Mouse (Mus musculus) forebrain, embryonic 16.5 days (tissue): ENCODE measurements around the gene Nr2f2. TPM values are rescaled to one million over a fixed set of nuclear protein-coding genes. Genes with fewer than 3 reads are reported as not detected.

Source experiments
- ATAC-seq: fragments of 200-750 bp; cut with Nextera tagmentation; 2 replicates; pipeline ENCODE4 v1.8.0; 2017; ENCODE audit warnings: mild to moderate bottlenecking, moderate library complexity
- H3K27ac ChIP-seq: fragments of 300-500 bp; sonication (generic); 2 replicates; pipeline ENCODE4 v1.5.1; 2014; ENCODE audit warnings: low read length, control low read depth
- H3K27me3 ChIP-seq: fragments of 300-500 bp; sonication (generic); replicated peaks from 2 replicates; pipeline ENCODE4 v1.6.1; 2014; ENCODE audit warnings: low read length; ENCODE audit not compliant: control insufficient read depth, insufficient read depth
- H3K36me3 ChIP-seq: fragments of 300-500 bp; sonication (generic); 2 replicates; pipeline ENCODE4 v1.6.1; 2014; ENCODE audit not compliant: control insufficient read depth, insufficient read depth
- H3K4me1 ChIP-seq: fragments of 300-500 bp; sonication (generic); replicated peaks from 2 replicates; pipeline ENCODE4 v1.6.1; 2014; ENCODE audit warnings: low read length; ENCODE audit not compliant: control insufficient read depth, insufficient read depth
- H3K4me2 ChIP-seq: fragments of 300-500 bp; sonication (generic); 2 replicates; pipeline ENCODE4 v1.6.1; 2014; ENCODE audit warnings: mild to moderate bottlenecking, low read length, control low read depth
- H3K4me3 ChIP-seq: fragments of 300-500 bp; sonication (generic); replicated peaks from 2 replicates; pipeline ENCODE4 v1.5.1; 2014; ENCODE audit warnings: mild to moderate bottlenecking, low read length, control low read depth
- H3K9ac ChIP-seq: fragments of 300-500 bp; sonication (generic); replicated peaks from 2 replicates; pipeline ENCODE4 v1.6.1; 2014; ENCODE audit warnings: low read depth, low read length, control low read depth
- H3K9me3 ChIP-seq: fragments of 300-500 bp; sonication (generic); 2 replicates; pipeline ENCODE4 v1.6.1; 2016; ENCODE audit warnings: low read length; ENCODE audit not compliant: control insufficient read depth
- WGBS: fragments of 180-500 bp; shearing (Covaris S2); extraction: QIAGEN DNeasy Blood & Tissue Kit; methylation state at CpG from one replicate; pipeline ENCODE4 v1.1.7; 2014; 5-methylcytosine and 5-hydroxymethylcytosine counted together
- polyA plus RNA-seq: library from polyadenylated mRNA; unstranded; fragments of >200 nt; fragmentation: Nextera tagmentation; extraction: Ambion mirVana; gene quantifications from 2 replicates; pipeline ENCODE4 v1.2.1, GENCODE M21; 2015

Nr2f2 gene
- polyA plus RNA-seq, 1 experiment from 2014 or later = 88.4 TPM

- H3K27me3 ChIP-seq = no peaks in the 10 kb centered on the region
- no peaks in the 10 kb centered on the region for H3K36me3 ChIP-seq
- WGBS = 82% methylated on average over 2 of the region's 2 CpGs
- H3K9ac ChIP-seq = no peak overlapping the region
- no peak for ATAC-seq
- no peak overlapping the region for H3K4me3 ChIP-seq
- no peak overlapping the region for H3K27ac ChIP-seq
- H3K4me1 ChIP-seq = no peaks in the 10 kb centered on the region
- no peak overlapping the region for H3K4me2 ChIP-seq
- no peaks in the 10 kb centered on the region for H3K9me3 ChIP-seq
These were observed 38.9 kb upstream of the Nr2f2 start for GRCm38 (mm10) chr7:70405466-70405865.

- ATAC-seq = no peak
- no peak overlapping the region for H3K9ac ChIP-seq
- H3K4me3 ChIP-seq = no peak overlapping the region
- peaks cover 5% of the 10 kb centered on the region for H3K4me1 ChIP-seq
- H3K27me3 ChIP-seq = no peaks in the 10 kb centered on the region
- 85% methylated on average over 4 of the region's 4 CpGs for WGBS
- H3K4me2 ChIP-seq = no peak overlapping the region
- no peaks in the 10 kb centered on the region for H3K36me3 ChIP-seq
- no peak overlapping the region for H3K27ac ChIP-seq
- no peaks in the 10 kb centered on the region for H3K9me3 ChIP-seq
These were observed 16.3 kb upstream of the Nr2f2 start for GRCm38 (mm10) chr7:70382828-70383227.

- Histone ChIP-seq H3K27ac (no peak overlapping the region), H3K9me3 (no peaks in the 10 kb centered on the region), H3K4me1 (peaks cover 5% of the 10 kb centered on the region), H3K4me2 (peak overlapping the region; percentile 40), H3K27me3 (no peaks in the 10 kb centered on the region), H3K4me3 (no peak overlapping the region), H3K9ac (no peak overlapping the region), H3K36me3 (no peaks in the 10 kb centered on the region)
- WGBS = 14% methylated on average over 14 of the region's 14 CpGs
- ATAC-seq = peak; percentile 72
These were observed 15.1 kb upstream of the Nr2f2 start for GRCm38 (mm10) chr7:70381409-70382244.

GRCm38 (mm10) chr7:70380943-70381342 lies 14.4 kb upstream of the Nr2f2 start:
- H3K27ac ChIP-seq = no peak overlapping the region
- no peak for ATAC-seq

GRCm38 (mm10) chr7:70380246-70380645 lies 13.7 kb upstream of the Nr2f2 start:
- WGBS = 93% methylated on average over 3 of the region's 3 CpGs
- H3K9me3 ChIP-seq = no peaks in the 10 kb centered on the region

More at GRCm38 (mm10) chr7:70380943-70381342, 14.4 kb upstream of the Nr2f2 start:
- no peaks in the 10 kb centered on the region for H3K9me3 ChIP-seq
- no peak overlapping the region for H3K4me2 ChIP-seq
- H3K9ac ChIP-seq = no peak overlapping the region
- H3K27me3 ChIP-seq = no peaks in the 10 kb centered on the region
- H3K4me1 ChIP-seq = peaks cover 5% of the 10 kb centered on the region
- H3K4me3 ChIP-seq = no peak overlapping the region
- 49% methylated on average over 3 of the region's 3 CpGs for WGBS
- no peaks in the 10 kb centered on the region for H3K36me3 ChIP-seq

DNA sequence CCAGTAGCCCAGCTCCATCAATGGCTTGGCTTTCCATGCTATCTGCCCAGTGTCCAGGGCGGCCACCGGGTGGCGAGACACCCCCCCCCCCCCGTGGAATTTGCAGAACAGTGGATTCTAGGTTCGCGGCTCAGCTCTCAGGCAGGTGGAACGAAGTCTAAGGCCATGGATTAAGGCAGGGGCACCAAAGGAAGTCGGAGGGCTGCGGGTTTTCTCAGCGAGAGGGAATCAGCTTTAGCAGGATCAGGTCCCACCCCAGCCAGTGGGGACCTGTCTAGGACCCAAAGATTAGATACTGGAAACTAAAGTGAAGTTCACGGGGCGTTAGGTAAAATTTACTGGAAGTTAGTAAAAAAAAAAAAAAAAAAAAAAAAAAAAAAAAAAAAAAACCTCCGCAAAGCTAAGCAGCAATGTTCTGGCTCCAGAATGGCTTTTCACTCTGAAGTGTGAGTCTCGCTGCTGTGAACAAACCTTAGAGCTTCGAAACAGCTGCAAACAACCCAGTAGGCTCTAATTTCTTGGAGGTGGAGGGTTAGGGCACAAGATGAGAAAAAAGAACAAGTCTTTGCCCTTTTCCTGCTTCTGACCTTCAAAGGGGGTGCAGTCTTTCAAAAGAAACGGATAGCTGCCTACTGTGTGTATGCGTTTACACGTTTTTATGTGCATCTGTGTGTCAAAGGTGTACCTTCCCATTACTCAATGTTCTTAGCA lies 4.2 kb upstream of the Nr2f2 start:
- ATAC-seq = no peak
- 2% methylated on average over 18 of the region's 18 CpGs for WGBS
- Histone ChIP-seq H3K4me2 (peak overlapping the region; percentile 50), H3K9me3 (no peaks in the 10 kb centered on the region), H3K4me1 (peaks cover 9% of the 10 kb centered on the region), H3K27me3 (peaks cover 52% of the 10 kb centered on the region), H3K4me3 (peak overlapping the region; percentile 32), H3K36me3 (no peaks in the 10 kb centered on the region), H3K9ac (no peak overlapping the region), H3K27ac (peak overlapping the region; percentile 69)

More at GRCm38 (mm10) chr7:70380246-70380645, 13.7 kb upstream of the Nr2f2 start:
- Histone ChIP-seq H3K27ac (no peak overlapping the region), H3K36me3 (no peaks in the 10 kb centered on the region), H3K27me3 (no peaks in the 10 kb centered on the region), H3K9ac (no peak overlapping the region), H3K4me1 (peaks cover 5% of the 10 kb centered on the region), H3K4me2 (no peak overlapping the region), H3K4me3 (no peak overlapping the region)
- no peak for ATAC-seq

DNA sequence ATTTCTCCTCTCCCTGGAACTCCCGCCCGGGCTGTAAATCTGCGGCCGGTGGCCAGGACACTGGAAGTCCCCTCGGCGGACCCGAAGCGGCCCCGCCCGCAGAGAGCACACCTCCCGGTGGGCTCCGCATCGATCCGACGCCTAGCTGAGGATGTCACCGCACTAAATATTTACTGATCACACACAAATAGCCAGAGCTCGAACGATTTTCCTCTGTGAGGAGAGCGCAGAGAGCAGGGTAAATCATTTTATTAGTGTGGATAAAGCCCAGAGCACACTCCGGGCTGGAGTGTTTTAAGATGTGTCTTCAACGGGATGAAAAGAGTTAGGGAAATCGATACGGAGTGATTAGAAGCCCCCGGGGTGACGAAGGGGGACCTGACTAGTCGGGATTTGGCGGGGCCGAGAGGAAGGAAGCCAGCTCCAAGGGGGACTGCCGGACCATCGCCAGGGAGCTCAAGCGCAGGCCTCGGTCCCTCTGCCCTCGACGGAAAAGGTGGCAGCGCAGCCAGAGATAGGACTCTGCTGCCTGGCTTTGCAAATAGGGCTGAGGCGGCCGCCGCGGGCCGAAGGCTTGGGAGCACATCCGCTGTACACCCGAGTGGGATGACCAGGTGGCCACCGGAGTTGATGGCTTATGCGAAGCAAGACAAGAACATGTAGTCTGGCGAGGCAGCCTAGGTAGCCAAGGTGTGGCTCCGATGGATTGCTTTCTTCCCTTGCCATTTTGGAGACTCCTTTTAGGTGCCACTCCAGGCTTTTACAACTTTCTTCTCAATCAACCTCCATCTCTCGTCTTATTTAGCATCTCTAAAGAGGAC lies 3.4 kb upstream of the Nr2f2 start:
- H3K4me2 ChIP-seq = peak overlapping the region; percentile 50
- no peaks in the 10 kb centered on the region for H3K36me3 ChIP-seq
- ATAC-seq = no peak
- H3K9me3 ChIP-seq = no peaks in the 10 kb centered on the region
- H3K27ac ChIP-seq = peak overlapping the region; percentile 69
- H3K4me1 ChIP-seq = peaks cover 9% of the 10 kb centered on the region
- H3K27me3 ChIP-seq = peaks cover 55% of the 10 kb centered on the region
- H3K9ac ChIP-seq = peak overlapping the region; percentile 50
- H3K4me3 ChIP-seq = peak overlapping the region; percentile 32
- 2% methylated on average over 47 of the region's 47 CpGs for WGBS

DNA sequence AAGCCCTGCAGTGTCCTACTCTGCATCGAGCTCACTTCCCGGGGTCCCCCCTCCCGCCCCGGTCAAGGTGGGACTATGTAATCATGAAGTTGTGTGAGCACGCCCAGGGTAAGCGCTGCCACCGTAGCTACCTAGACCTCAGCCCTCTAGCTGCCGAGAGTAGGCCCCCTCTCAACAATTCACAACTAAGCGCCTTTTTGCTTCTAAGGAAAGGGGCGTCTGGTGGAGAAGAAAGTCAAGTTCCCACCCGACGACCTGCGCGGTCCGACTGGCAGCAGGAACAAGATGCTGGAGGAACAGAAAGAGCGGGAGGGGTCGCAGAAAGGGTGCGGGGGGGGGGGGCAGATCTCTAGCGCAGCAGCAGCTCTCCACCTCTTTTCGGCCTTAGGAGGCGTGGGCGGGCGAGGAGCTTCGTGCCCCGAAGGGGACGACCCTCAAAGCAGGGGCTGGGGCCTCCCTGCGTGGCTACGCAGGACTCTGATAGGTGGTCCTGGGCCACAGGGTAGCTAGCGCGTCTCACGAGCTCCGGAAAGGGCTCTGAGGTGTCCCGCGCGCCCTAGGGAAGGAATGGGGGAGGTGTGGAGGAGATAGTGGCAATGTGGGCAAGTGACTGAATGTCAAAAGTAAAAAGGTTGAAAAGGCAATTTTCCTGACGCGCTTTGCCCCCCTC lies 2.7 kb upstream of the Nr2f2 start:
- 2% methylated on average over 37 of the region's 37 CpGs for WGBS
- Histone ChIP-seq H3K4me3 (peak overlapping the region; percentile 32), H3K27ac (peak overlapping the region; percentile 69), H3K4me1 (peaks cover 9% of the 10 kb centered on the region), H3K4me2 (peak overlapping the region; percentile 50), H3K9me3 (no peaks in the 10 kb centered on the region), H3K27me3 (peaks cover 58% of the 10 kb centered on the region), H3K36me3 (no peaks in the 10 kb centered on the region), H3K9ac (peak overlapping the region; percentile 50)
- peak; percentile 29; the same call in 1 of the 2 replicates for ATAC-seq
